Mouse (Mus musculus) G1E (cell line): ENCODE measurements at regions not wholly inside any gene's neighbourhood (a gene's known extent, or its start where the extent isn't known, plus 50 kb on each side); places are given as distances from the start of the nearest gene placed in this dataset.

ENCODE experiments used
- CTCF ChIP-seq: IDR thresholded peaks from 2 replicates; pipeline ENCODE4 v1.5.1; 2012; ENCODE audit warnings: low read depth, low read length, inconsistent platforms, mixed read lengths
- GATA1 ChIP-seq: IDR thresholded peaks from 2 replicates; pipeline ENCODE4 v1.6.1; 2012; ENCODE audit warnings: borderline replicate concordance, low read length, inconsistent platforms, mixed read lengths
- POLR2AphosphoS5 ChIP-seq: IDR thresholded peaks from 2 replicates; pipeline ENCODE4 v1.6.1; 2012; ENCODE audit warnings: low read depth, low read length, inconsistent platforms; ENCODE audit not compliant: insufficient replicate concordance
- TAL1 ChIP-seq: conservative IDR thresholded peaks from 2 replicates; pipeline ENCODE4 v1.6.1; 2012; ENCODE audit warnings: low read depth, low read length, inconsistent platforms, mixed read lengths

- TF ChIP-seq CTCF (no peak), POLR2AphosphoS5 (no peak), GATA1 (no peak), TAL1 (no peak)
These were observed 339.6 kb downstream of the Foxa2 start for GRCm38 (mm10) chr2:147707156-147707555.
